Mouse (Mus musculus) left cerebral cortex, adult 11 months (tissue): ENCODE measurements around the gene Usp32.

Experiments used
- DNase-seq: peaks from one replicate; pipeline ENCODE4 v3.0.0; 2022; ENCODE audit warnings: low spot score

The Usp32 gene

DNA sequence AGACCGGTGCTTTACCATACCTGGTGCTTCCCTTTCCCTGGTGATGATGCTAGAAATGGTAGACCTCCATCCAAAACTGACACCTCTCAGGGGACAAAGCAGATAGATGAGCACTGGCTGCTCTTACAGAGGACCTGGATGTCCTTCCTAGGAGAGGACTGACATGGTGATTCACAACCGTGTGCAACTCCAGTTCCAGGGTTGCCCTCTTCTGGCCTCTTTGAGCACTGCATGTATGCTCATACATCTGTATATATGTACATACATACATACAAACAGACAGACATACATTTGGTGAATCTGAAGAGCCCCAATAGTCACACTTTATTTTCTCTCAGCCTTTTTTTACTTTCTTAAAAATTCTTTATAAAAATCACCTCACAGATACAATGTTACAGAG lies 161.8 kb downstream of the Usp32 start:
- no peak for DNase-seq

DNA sequence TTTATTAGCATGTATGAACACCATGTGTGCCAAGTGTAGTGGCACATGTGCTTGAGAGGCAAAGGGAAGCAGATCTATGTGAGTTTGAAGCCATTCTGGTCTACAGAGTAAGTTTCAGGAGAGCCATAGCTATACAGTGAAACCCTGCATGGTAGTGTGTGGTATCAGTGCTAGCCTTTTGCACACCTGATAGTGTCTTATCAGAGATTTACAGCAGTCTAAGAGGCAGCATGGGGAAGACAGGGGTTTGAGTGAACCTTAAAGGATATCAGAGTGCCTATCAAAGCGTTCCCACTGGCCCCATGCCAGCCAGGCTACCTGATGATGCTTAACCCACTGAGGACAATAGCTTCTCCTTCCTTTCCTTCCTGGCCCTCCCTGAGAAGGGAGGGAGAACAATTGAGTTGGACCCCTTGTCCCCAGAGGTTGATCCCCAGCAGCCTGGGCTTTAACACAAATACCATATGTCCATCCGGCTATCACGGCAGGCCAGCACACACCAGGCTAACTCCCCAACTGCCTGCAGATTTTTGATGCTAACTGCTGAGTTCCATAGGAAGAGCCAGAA lies 162.5 kb downstream of the Usp32 start:
- DNase-seq = no peak

DNA sequence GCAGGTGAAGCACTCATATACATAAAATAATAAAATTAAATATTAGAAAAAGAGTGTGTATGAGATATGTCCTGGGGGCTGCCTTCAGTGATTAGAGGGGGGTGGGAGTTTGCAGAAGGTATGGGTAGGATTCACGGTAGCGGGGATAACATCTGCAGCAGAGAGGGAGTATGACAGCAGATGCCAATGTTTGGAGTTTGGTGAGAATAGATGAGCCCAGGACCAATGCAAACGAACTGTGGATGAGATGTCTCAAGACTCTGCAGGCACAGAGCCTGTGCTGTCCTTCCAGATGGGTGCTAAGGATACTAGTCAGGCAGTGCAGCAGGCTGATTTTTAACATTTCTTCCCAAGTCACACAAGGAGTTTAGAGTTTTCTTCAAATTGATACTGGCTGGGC lies 163.3 kb downstream of the Usp32 start:
- DNase-seq = no peak

DNA sequence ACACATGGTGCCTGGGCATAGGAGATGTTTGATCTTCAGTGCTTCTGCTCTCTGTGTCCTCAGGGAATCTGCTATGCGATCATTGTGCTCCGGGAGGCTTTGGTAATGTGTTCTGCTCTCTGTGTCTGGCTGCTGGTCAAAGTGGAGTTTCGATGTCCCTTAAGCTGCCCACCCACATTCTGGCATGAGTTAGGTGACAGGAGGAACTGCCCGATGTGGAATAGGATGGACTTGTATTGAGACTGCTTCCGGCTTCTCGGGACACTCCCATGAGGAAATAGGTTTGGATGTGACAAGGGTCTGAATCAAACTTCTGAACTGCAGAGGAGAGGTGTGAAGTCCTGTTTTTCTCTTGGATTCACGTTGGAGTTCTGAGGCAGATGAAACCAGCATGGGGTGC lies 165.4 kb downstream of the Usp32 start:
- no peak for DNase-seq

GRCm38 (mm10) chr11:84973661-84974060 lies 166.3 kb downstream of the Usp32 start:
- no peak for DNase-seq

DNA sequence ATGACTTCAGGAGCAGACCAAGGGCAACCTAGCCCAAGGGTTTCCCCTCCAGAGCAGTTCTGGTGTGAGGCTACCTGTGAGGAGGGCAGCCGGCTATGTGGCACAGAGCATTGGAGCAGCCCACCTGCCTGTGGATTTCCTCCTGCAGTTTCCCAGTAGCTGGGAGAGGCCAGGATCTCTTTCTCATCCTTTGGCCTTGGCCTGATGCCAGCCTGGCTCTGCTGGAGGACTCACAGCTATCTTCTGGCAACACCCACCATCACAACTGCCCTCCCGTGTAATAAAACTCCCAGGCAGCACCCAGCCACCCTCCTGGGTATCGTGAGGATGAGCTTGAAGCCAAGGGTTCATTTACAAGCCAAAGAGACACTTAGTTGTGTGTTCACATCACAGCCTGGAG lies 167.9 kb downstream of the Usp32 start:
- DNase-seq = no peak

GRCm38 (mm10) chr11:84968775-84969174 lies 171.2 kb downstream of the Usp32 start:
- DNase-seq = no peak

DNA sequence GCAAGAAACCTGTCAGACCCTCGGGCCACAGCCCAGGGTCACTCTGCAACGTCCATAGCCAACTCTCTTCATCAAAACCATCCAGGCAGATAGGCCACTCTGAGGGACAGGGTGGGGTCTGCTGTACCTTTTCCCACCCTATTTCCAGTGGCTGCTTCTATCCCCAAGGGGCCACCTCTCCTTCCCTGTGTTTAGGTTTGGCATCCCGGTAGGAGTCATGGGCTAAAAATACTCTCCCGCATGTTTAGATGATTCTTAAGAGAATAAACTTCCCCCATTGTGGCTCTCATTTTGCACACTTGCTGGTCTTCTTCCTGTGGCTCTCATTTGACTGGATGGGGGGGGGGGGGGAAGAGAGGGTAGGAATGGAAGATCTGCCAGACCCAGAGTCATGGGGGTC lies 171.7 kb downstream of the Usp32 start:
- DNase-seq = no peak

GRCm38 (mm10) chr11:84967113-84967512 lies 172.8 kb downstream of the Usp32 start:
- no peak for DNase-seq

GRCm38 (mm10) chr11:84966696-84967095 lies 173.3 kb downstream of the Usp32 start:
- DNase-seq = no peak

DNA sequence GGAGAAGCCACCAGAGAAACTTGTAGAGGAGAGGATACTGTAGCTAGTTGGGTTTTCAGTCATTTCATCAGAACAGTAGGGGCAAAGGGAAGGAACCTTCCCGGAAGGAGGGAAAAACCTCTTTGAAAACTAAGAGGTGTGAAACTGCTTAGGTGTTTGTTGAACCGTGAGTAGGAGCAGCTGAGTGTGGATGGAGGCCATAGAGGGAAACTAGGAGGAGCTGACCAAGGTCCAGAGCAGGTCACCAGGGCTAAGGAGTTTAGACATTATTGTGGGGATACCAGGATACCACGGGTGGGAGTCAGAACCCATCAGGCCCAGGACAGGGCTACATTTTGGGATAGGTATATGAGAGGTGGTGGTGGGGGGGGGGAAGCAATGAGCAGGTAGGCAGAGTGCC lies 176.4 kb downstream of the Usp32 start:
- no peak for DNase-seq

GRCm38 (mm10) chr11:84962536-84962935 lies 177.4 kb downstream of the Usp32 start:
- no peak for DNase-seq

GRCm38 (mm10) chr11:84961571-84961970 lies 178.4 kb downstream of the Usp32 start:
- no peak for DNase-seq

DNA sequence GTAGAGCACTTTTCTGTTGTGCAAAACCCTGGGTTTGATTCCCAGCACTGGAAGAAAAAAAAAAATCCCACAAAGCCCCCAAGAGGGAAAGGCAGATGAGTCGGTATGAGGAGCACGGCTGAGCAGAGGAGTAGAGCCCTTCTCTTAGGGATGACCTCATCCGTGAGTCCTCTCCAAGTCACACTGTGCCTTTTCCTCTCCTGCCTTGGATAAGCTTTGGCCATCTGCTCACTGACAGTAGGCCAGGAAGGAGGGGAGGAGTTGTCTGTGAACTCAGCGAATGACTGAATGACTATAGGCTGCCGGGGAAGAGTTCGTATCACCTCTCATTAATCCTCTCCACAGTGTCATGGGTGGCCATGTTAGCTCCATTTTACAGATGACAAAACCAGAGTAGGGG lies 179.2 kb downstream of the Usp32 start:
- no peak for DNase-seq

DNA sequence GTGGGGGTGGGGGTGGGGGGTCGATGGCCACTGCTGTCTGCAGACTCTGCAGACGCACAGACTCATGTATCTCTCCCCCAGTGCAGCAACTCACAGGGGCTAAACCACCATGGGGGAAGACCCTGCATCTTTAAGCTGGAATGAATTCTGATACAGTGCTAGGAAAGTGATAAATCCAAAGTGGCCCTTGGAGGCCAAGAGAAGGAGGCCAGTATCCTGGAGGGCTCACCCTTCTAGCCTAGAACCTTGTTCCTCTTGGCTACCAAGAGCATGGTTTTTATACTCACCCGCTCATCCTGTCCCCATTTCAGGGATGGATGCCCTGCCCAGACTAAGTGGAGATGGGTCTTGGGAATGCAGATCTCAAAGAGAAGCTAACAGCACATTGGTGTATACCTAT lies 179.7 kb downstream of the Usp32 start:
- DNase-seq = no peak

GRCm38 (mm10) chr11:84959701-84960181 lies 180.2 kb downstream of the Usp32 start:
- DNase-seq = no peak

DNA sequence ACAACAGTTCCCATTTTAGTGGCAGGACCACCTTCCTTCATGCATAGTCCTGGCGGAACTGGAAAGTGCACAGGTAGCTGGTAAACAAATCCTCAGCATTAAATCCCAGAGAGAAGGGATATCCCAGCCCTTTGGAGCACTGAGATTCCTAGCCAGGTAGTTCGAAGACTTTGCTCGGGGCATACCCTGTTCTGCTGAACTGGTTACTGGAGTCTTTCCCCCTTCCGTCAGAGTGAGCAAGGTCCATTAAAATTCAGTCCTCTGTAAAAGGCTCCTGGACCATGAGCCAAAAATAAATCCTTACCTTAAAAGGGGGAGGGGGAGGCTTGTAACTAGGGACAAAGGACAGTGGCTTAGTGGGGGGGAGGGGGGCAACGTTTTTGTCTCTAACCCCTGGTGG lies 180.8 kb downstream of the Usp32 start:
- no peak for DNase-seq

DNA sequence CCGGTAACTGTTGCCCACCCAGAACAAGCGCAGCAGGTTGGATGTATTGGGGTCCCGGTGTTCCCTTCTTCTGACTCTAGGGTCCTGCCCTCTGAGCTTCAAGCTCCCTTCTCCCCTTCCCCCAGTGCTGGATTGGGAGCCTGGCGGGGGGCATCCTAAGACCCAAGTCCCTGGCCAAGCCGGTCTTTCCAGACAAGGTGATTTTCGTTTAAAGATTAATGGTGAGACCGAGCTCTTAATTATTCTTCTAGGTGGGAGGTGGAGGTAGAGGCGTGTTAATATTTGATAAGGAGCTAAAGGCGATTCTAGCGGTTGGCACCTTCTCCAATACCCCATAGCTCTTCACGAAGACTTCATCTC lies 181.7 kb downstream of the Usp32 start:
- no peak for DNase-seq

GRCm38 (mm10) chr11:84957591-84958270 lies 182.2 kb downstream of the Usp32 start, which contains the start of gene Car4:
Gene Car4, plus strand, starts transcription at chr11:84957786.
- no peak for DNase-seq

DNA sequence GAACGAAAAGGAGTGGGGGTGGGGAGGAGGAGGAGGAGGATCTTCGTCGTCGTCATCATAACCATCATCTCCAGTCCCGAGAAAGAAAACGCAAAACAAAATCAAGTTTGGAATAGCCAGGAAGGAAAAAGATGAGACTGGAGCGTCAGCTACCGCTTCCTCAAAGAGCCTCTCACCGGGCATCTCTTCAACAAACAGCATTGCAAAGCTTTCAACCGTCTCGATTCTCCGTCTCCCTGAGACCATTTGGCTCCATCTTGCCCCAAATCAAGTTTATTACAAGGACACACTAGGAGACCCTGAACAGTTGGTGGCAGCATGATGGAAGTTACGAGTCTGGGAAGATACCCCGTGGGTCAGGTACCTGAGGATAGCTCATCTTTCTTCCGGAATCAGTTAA lies 182.8 kb downstream of the Usp32 start:
- DNase-seq = no peak

DNA sequence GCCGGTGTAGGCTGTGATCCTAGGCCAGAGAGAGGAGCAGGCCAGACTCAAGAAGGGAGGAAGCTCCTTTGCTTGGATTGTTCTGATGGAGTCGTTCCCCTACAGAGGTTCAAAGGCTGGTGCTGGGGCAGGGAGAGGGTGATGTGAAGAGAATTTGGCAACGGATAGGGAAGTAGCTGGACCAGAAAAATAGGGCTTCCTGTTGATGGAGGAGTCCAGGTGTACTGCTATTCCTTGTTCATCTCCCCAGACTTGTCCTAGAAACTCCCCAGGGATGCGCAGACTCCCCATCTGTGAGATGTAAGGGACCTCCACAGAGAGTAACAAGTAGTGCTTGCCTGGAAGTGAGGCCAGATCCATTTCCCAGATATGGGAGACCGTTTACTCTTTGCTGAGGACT lies 183.6 kb downstream of the Usp32 start:
- no peak for DNase-seq

GRCm38 (mm10) chr11:84952611-84953010 lies 187.3 kb downstream of the Usp32 start:
- DNase-seq = no peak

- no peak for DNase-seq
These were observed 191.4 kb downstream of the Usp32 start for GRCm38 (mm10) chr11:84948526-84948925.

GRCm38 (mm10) chr11:84948114-84948513 lies 191.8 kb downstream of the Usp32 start:
- no peak for DNase-seq
